Comparison of ENCODE assay signal across 25 mouse cellular contexts in genomic region chr1:104997814-104998213, GRCm38 (mm10).
"Had no signal": no experiment of that assay in that cellular context is flagged by ENCODE, and none has a peak within 500 bp of the region (broad histone marks: within the 10 kb centered on the region; RNA-seq: fewer than 3 reads in every experiment).

No protein-coding gene starts in this region.

- H3K27me3 ChIP-seq: heart, embryonic 13.5 days; heart, embryonic 15.5 days; hindbrain, embryonic 12.5 days; intestine, embryonic 15.5 days had no signal

- ATAC-seq: hindbrain, embryonic 16.5 days; inflammation-experienced regulatory T-cells, adult 6 months; intestine, embryonic 15.5 days; intestine, postnatal 0 days had no signal

- H3K4me3 ChIP-seq: gastrocnemius, adult 2 months; heart, adult 2 months; heart, embryonic 13.5 days; heart, embryonic 15.5 days; hindbrain, embryonic 10.5 days; hindbrain, embryonic 12.5 days; intestine, embryonic 15.5 days; limb, embryonic 10.5 days; limb, embryonic 12.5 days; liver, embryonic 13.5 days had no signal

- DNase-seq: gastrocnemius, adult 2 months; gastrocnemius, postnatal 10 days; gastrocnemius, postnatal 25 days; heart, adult 11 months; heart, adult 2 months; heart, postnatal 14 days; heart, postnatal 36 days; kidney, adult 18-20 months; kidney, adult 8-10 months; kidney, postnatal 10 days; kidney, postnatal 36 days; layer of hippocampus, adult 9-11 months; layer of hippocampus, postnatal 36 days; liver; liver, embryonic 13.5 days had no signal

- H3K4me1 ChIP-seq: limb, embryonic 12.5 days; liver, embryonic 13.5 days had no signal

- H3K36me3 ChIP-seq: heart, embryonic 13.5 days; heart, embryonic 15.5 days; hindbrain, embryonic 10.5 days; hindbrain, embryonic 12.5 days; intestine, embryonic 15.5 days; limb, embryonic 10.5 days; limb, embryonic 12.5 days; liver, embryonic 13.5 days had no signal

- H3K9me3 ChIP-seq: heart, embryonic 13.5 days; heart, embryonic 15.5 days; hindbrain, embryonic 10.5 days; hindbrain, embryonic 12.5 days; intestine, embryonic 15.5 days; limb, embryonic 10.5 days; limb, embryonic 12.5 days; liver, embryonic 13.5 days had no signal
